Mouse (Mus musculus) midbrain, embryonic 12.5 days (tissue): ENCODE measurements around the gene Parp1. TPM values are rescaled to one million over a fixed set of nuclear protein-coding genes. Genes with fewer than 3 reads are reported as not detected.

Experiments
- ATAC-seq: fragments of 200-750 bp; cut with Nextera tagmentation; 2 replicates; pipeline ENCODE4 v1.8.0; 2017; ENCODE audit warnings: low read depth, moderate TSS enrichment, moderate library complexity; ENCODE audit not compliant: low FRiP score
- H3K27ac ChIP-seq: fragments of 300-500 bp; sonication (generic); replicated peaks from 2 replicates; pipeline ENCODE4 v1.5.1; 2016; ENCODE audit warnings: mild to moderate bottlenecking
- H3K27me3 ChIP-seq: fragments of 300-500 bp; sonication (generic); 2 replicates; pipeline ENCODE4 v1.6.1; 2016; ENCODE audit warnings: mild to moderate bottlenecking
- H3K36me3 ChIP-seq: fragments of 300-500 bp; sonication (generic); 2 replicates; pipeline ENCODE4 v1.6.1; 2016
- H3K4me1 ChIP-seq: fragments of 300-500 bp; sonication (generic); 2 replicates; pipeline ENCODE4 v1.6.1; 2016
- H3K4me2 ChIP-seq: fragments of 300-500 bp; sonication (generic); replicated peaks from 2 replicates; pipeline ENCODE4 v1.6.1; 2016; ENCODE audit warnings: mild to moderate bottlenecking, moderate library complexity
- H3K4me3 ChIP-seq: fragments of 300-500 bp; sonication (generic); 2 replicates; pipeline ENCODE4 v1.5.1; 2016; ENCODE audit warnings: mild to moderate bottlenecking
- H3K9ac ChIP-seq: fragments of 300-500 bp; sonication (generic); replicated peaks from 2 replicates; pipeline ENCODE4 v1.6.1; 2016; ENCODE audit warnings: mild to moderate bottlenecking, moderate library complexity
- H3K9me3 ChIP-seq: fragments of 300-500 bp; sonication (generic); 2 replicates; pipeline ENCODE4 v1.6.1; 2016; ENCODE audit warnings: mild to moderate bottlenecking
- WGBS: fragments of 180-500 bp; shearing (Covaris S2); methylation state at CpG from one replicate; pipeline ENCODE4 v1.1.7; 2016; 5-methylcytosine and 5-hydroxymethylcytosine counted together
- polyA plus RNA-seq: library from polyadenylated mRNA; unstranded; fragments of >200 nt; fragmentation: Nextera tagmentation; extraction: Ambion mirVana; gene quantifications from 2 replicates; pipeline ENCODE4 v1.2.1, GENCODE M21; 2016

The Parp1 gene
- polyA plus RNA-seq, 1 experiment from 2014 or later, result 219 TPM

DNA sequence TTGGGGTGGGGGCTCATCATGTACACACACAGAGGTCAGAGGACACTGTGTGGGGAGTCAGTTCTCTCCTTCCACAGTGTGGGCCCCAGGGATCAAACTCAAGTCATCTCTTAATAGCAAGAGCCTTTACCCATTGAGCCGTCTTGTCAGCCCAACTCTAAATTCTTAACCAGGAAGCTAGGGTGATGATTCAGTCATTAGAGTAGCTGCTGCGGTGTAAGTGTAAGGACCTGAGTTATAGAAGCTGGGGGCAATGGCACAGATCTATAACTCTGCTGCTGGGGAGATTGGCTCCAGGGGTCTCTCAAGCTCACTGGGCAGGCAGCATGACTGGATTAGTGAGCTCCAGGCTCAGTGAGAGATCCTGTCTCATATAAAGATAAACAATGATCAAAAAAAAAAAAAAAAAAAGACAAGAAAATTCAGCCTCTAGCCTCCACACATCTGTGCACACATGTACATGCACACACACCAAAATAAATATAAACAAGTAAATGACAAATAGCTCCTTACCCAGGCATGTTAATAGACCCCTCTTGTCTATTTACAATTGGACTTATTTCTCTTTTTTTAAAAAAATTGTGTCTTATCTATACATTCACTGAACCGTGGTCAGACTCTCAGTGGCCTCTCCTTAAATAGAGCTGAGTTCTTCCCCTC lies 25.9 kb upstream of the Parp1 start:
- H3K4me1 ChIP-seq, result peaks cover 9% of the 10 kb centered on the region
- H3K9ac ChIP-seq, result no peak overlapping the region
- ATAC-seq, result no peak

DNA sequence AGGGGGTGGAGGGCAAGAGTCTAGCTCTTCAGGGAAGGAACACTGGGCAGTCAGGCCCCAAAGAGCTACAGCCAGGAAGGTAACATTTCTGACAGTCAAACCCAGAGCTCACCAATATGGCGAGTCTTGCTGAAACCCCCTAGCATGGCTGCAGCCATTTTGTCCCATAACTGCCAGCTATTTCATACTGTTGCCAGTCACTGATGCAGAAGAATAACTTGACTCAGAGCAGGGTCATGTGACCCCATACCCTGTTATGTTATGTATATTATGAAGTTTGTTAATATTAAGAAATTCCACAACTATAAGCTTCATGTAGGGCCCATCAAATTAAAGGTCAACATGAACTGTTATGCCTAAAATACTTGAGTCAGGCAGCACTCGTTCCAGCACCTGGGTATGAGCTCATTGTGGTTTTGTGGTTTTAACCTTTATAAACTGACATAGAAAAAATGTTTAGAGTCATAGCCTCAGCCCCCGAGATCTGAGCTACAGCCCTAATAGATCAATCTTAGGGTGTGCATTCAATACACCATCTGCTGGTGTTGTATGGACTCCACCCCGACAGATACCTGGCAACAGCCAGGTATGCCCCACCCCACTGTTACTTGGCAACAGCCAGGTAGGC lies 22.7 kb upstream of the Parp1 start:
- no peaks in the 10 kb centered on the region for H3K9me3 ChIP-seq
- no peak overlapping the region for H3K27ac ChIP-seq
- peaks cover 46% of the 10 kb centered on the region for H3K27me3 ChIP-seq
- no peak overlapping the region for H3K4me2 ChIP-seq
- 85% methylated on average over 4 of the region's 4 CpGs for WGBS
- peaks cover 23% of the 10 kb centered on the region for H3K4me1 ChIP-seq
- H3K36me3 ChIP-seq, result no peaks in the 10 kb centered on the region
- no peak overlapping the region for H3K4me3 ChIP-seq
- ATAC-seq, result no peak
- no peak overlapping the region for H3K9ac ChIP-seq

More for the DNA sequence above, 25.9 kb upstream of the Parp1 start:
- Histone ChIP-seq H3K27ac (no peak overlapping the region), H3K4me3 (no peak overlapping the region), H3K27me3 (peaks cover 17% of the 10 kb centered on the region), H3K4me2 (no peak overlapping the region), H3K9me3 (no peaks in the 10 kb centered on the region), H3K36me3 (no peaks in the 10 kb centered on the region)
- WGBS, result 89% methylated on average over 3 of the region's 3 CpGs

GRCm38 (mm10) chr1:180546798-180547750 lies 21.6 kb upstream of the Parp1 start:
- Histone ChIP-seq H3K9me3 (no peaks in the 10 kb centered on the region), H3K9ac (no peak overlapping the region), H3K4me2 (peak overlapping the region; percentile 48), H3K4me1 (peaks cover 21% of the 10 kb centered on the region), H3K4me3 (peak overlapping the region; percentile 17; the same call in 1 of the 2 replicates), H3K36me3 (no peaks in the 10 kb centered on the region), H3K27me3 (peaks cover 48% of the 10 kb centered on the region), H3K27ac (no peak overlapping the region)
- WGBS, result 40% methylated on average over 13 of the region's 13 CpGs
- no peak for ATAC-seq

DNA sequence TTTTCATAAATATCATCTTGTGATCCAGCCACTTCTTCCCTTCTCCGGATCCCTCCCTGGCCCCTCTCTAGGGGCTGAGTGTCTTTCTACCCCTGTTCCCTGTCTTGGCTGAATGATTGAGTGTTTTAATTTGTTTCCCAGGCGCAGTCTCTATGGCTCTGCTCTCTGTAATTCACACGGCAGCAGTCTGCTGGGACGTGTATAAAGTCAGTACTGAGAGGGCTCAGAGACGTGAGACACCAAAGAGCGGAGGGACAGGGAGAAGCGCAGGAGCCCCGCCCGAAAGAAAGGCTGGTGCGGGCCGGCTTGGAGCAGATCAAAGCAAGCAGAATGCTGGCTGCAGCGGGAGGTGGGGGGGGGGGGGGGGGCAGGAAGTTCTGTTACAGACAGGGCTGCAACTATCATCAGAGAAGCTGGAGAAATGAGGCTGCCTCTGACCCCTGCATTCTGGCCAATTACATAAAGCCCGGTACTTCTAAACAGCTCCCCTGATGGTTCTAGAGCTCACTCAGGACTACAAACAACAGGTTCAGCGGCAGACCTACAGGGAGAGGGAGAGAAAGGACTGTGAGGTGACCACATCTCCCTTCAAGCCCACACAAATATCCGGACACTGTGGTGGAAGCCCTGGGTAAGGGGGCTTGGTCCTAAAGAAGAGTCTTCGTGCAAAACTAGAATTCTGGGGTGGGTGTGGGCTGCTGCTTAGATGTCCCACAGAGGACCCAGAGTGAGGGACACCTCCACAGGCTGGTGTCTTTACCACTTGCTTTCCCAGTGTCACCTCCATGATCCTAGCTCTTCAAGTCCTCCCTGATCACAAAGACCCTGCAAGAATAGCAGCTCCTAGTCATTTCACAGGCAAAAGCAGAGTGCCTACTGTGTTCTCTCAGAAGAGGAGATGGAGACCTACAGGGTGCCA lies 20.7 kb upstream of the Parp1 start:
- 0 out of 2 replicates have a peak overlapping the region, but pooled peaks have one; percentile 10 for H3K27ac ChIP-seq
- peaks cover 21% of the 10 kb centered on the region for H3K4me1 ChIP-seq
- 3% methylated on average over 16 of the region's 16 CpGs for WGBS
- peak overlapping the region; percentile 48 for H3K4me2 ChIP-seq
- H3K9ac ChIP-seq, result no peak overlapping the region
- ATAC-seq, result peak; percentile 63
- H3K36me3 ChIP-seq, result no peaks in the 10 kb centered on the region
- peaks cover 48% of the 10 kb centered on the region for H3K27me3 ChIP-seq
- H3K9me3 ChIP-seq, result no peaks in the 10 kb centered on the region
- H3K4me3 ChIP-seq, result peak overlapping the region; percentile 17

DNA sequence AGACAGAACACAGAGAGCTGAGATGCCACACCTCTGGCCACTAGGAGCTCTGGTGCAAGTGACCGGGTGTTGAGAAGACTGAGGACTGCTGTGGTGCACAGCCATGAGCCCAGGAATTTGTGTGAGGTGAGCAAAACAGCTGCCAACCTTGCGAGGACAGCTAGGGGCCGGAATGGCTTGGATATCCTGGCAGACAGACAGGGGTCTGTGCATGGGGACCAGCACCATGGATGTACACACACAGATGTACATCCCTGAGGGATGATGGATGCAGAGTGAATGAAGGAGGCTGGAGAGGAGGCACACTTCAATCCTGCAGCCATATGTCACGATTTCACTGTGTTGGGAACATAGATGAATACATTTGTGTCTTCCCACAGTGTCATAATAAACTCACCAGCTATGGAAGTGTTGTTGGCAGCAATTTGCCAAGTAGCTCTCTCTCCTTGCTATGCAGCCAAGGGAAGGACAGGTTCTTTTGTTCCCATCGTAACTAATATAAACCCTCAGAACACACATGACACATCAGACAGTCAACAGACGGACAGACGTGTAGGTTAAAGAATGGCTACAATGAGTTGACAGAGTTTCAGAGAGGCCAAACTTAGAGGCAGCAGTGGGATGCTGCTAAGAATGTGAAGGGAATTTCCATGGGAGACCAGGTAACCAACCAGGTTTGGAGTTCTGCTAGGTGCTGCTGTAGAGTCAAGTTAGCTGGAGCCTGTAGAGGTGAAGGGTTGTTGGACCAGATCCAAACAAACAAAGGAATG lies 19.0 kb upstream of the Parp1 start:
- H3K27me3 ChIP-seq, result peaks cover 48% of the 10 kb centered on the region
- WGBS, result 74% methylated on average over 7 of the region's 7 CpGs
- H3K27ac ChIP-seq, result no peak overlapping the region
- H3K4me1 ChIP-seq, result peaks cover 21% of the 10 kb centered on the region
- no peak overlapping the region for H3K4me3 ChIP-seq
- no peak for ATAC-seq
- no peaks in the 10 kb centered on the region for H3K9me3 ChIP-seq
- H3K36me3 ChIP-seq, result no peaks in the 10 kb centered on the region
- no peak overlapping the region for H3K4me2 ChIP-seq
- no peak overlapping the region for H3K9ac ChIP-seq

GRCm38 (mm10) chr1:180550770-180551169 lies 18.0 kb upstream of the Parp1 start:
- Histone ChIP-seq H3K27ac (no peak overlapping the region), H3K4me2 (no peak overlapping the region), H3K4me1 (peaks cover 21% of the 10 kb centered on the region), H3K4me3 (no peak overlapping the region), H3K9me3 (no peaks in the 10 kb centered on the region), H3K36me3 (no peaks in the 10 kb centered on the region), H3K9ac (no peak overlapping the region), H3K27me3 (peaks cover 48% of the 10 kb centered on the region)
- 19% methylated on average over 5 of the region's 5 CpGs for WGBS
- no peak for ATAC-seq

DNA sequence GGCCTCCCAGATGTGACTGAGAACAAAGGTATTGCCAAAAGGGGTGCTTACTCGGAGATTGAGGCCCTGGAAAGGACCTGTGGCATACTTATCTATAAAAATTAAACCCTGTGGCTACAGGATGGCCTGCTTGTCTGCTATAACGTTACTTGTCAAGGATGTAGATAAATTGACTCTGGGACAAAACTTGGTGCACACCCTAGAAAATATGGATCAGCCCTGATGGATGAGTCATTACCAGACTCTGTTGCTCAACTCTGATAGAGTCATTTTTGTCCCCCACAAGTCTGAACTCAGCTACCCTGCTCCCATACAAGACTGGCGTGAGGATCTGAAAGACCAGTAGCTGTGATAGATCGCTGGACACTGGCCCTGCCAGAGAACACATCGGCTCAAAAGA lies 11.8 kb upstream of the Parp1 start:
- Histone ChIP-seq H3K27me3 (peaks cover 19% of the 10 kb centered on the region), H3K4me1 (0 out of 2 replicates have a peak, but pooled peaks cover 4% of the 10 kb centered on the region), H3K4me3 (no peak overlapping the region), H3K9ac (no peak overlapping the region), H3K9me3 (no peaks in the 10 kb centered on the region), H3K27ac (no peak overlapping the region), H3K36me3 (no peaks in the 10 kb centered on the region), H3K4me2 (no peak overlapping the region)
- WGBS, result 86% methylated on average over 5 of the region's 5 CpGs
- no peak for ATAC-seq

- Histone ChIP-seq H3K4me3 (no peak overlapping the region), H3K4me1 (0 out of 2 replicates have a peak, but pooled peaks cover 4% of the 10 kb centered on the region), H3K27me3 (peaks cover 28% of the 10 kb centered on the region), H3K9ac (no peak overlapping the region), H3K27ac (no peak overlapping the region), H3K9me3 (no peaks in the 10 kb centered on the region), H3K36me3 (no peaks in the 10 kb centered on the region), H3K4me2 (no peak overlapping the region)
- ATAC-seq, result peak; percentile 49; the same call in 1 of the 2 replicates
- WGBS, result 44% methylated on average over 8 of the region's 8 CpGs
These were observed 9.3 kb upstream of the Parp1 start for GRCm38 (mm10) chr1:180559454-180559853.

- Histone ChIP-seq H3K4me3 (no peak overlapping the region), H3K4me1 (0 out of 2 replicates have a peak, but pooled peaks cover 4% of the 10 kb centered on the region), H3K9me3 (no peaks in the 10 kb centered on the region), H3K4me2 (no peak overlapping the region), H3K27me3 (peaks cover 33% of the 10 kb centered on the region), H3K36me3 (no peaks in the 10 kb centered on the region), H3K9ac (no peak overlapping the region), H3K27ac (no peak overlapping the region)
- WGBS, result 65% methylated on average over 3 of the region's 3 CpGs
- no peak for ATAC-seq
These were observed 7.5 kb upstream of the Parp1 start for GRCm38 (mm10) chr1:180561187-180561586.

DNA sequence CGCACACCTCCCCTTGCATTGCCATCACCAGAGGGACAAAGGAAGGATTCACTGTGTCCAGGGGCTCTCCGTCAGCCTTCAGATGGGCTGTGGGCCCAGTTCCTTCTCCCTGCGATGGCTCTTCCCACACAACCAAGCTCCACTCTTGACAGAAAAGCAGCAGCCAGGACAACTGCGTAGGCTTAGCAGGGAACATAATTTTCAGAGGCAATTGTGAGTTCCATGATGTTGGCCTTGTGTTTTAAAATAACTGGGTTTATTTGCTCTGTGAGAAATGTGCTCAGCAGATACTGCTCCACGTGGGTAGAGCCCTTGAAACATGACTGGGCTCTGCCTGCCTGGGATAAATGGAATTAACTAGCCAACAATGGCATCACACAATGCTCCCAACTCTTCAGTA lies 3.8 kb upstream of the Parp1 start:
- H3K4me3 ChIP-seq, result no peak overlapping the region
- H3K36me3 ChIP-seq, result no peaks in the 10 kb centered on the region
- H3K4me2 ChIP-seq, result no peak overlapping the region
- peaks cover 7% of the 10 kb centered on the region for H3K4me1 ChIP-seq
- no peaks in the 10 kb centered on the region for H3K9me3 ChIP-seq
- H3K27me3 ChIP-seq, result peaks cover 25% of the 10 kb centered on the region
- ATAC-seq, result no peak
- no peak overlapping the region for H3K9ac ChIP-seq
- WGBS, result 78% methylated on average over 5 of the region's 5 CpGs
- H3K27ac ChIP-seq, result no peak overlapping the region
